Mouse (Mus musculus) cerebral cortex, adult 2 months (tissue): Measurements from ENCODE around the gene Usp25.

Experiments used
- WGBS: fragments of 180-500 bp; shearing (Covaris S2); methylation state at CpG from one replicate; pipeline ENCODE4 v1.1.7; 2018; 5-methylcytosine and 5-hydroxymethylcytosine counted together

Usp25 gene

GRCm38 (mm10) chr16:77140651-77141050 is 127.1 kb downstream of the Usp25 start:
- 92% methylated on average over 7 of the region's 7 CpGs for WGBS

GRCm38 (mm10) chr16:77146801-77147200 is 133.3 kb downstream of the Usp25 start:
- WGBS = 97% methylated on average over 5 of the region's 5 CpGs

GRCm38 (mm10) chr16:77150338-77150737 is 136.8 kb downstream of the Usp25 start:
- WGBS = 63% methylated on average over 8 of the region's 8 CpGs

- 68% methylated on average over 4 of the region's 4 CpGs for WGBS
These were observed 137.4 kb downstream of the Usp25 start for GRCm38 (mm10) chr16:77150884-77151283.

GRCm38 (mm10) chr16:77152288-77152687 is 138.8 kb downstream of the Usp25 start:
- 53% methylated on average over 1 of the region's 1 CpGs for WGBS

- 67% methylated on average over 1 of the region's 1 CpGs for WGBS
These were observed 139.8 kb downstream of the Usp25 start for GRCm38 (mm10) chr16:77153216-77153715.

GRCm38 (mm10) chr16:77153815-77154214 is 140.3 kb downstream of the Usp25 start:
- 64% methylated on average over 2 of the region's 2 CpGs for WGBS

- WGBS = 71% methylated on average over 1 of the region's 1 CpGs
These were observed 141.3 kb downstream of the Usp25 start for GRCm38 (mm10) chr16:77154831-77155230.
